Mouse (Mus musculus): Measurements from ENCODE around the gene Dnaja4. TPM values are rescaled to one million over a fixed set of nuclear protein-coding genes. Genes with fewer than 3 reads are reported as not detected.
A peak's percentile ranks its signal among the peaks of the same experiment; 100 is the strongest.

The Dnaja4 gene
- polyA plus RNA-seq, 1 experiment from 2014 or later = 2.9 TPM

DNA sequence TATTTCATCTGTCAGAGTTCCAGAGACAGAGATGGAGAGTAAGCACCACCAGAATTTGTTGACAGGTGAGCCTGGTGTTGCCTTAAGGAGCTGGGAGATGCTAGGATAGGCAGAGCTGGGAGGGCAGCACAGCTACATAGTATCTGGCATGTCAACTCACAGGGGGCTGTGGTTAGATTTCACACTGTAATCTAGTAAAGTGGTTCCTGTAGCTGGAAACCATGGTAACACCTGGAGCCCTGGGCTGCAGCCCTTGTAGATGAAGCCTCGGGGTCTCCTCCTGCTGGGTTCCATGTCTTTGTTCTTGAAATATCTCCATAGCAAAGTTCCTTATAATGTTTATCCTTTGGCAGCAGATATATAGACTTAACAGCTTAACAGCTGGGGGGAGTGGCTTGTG lies 6.9 kb downstream of the Dnaja4 start:
- H3K36me3 ChIP-seq = peaks cover 11% of the 10 kb centered on the region
- H3K27ac ChIP-seq = no peak overlapping the region
- H3K4me1 ChIP-seq = peaks cover 21% of the 10 kb centered on the region
- DNase-seq (ENCODE audit: low spot score) = no peak
- H3K9me3 ChIP-seq (replicated peaks) = no peaks in the 10 kb centered on the region
- WGBS = 76% methylated on average over 1 of the region's 1 CpGs
- H3K27me3 ChIP-seq (ENCODE audit: low read depth, poor library complexity, severe bottlenecking) = peaks cover 29% of the 10 kb centered on the region
- H3K4me3 ChIP-seq = no peak overlapping the region

- Histone ChIP-seq H3K36me3 (peaks cover 30% of the 10 kb centered on the region), H3K4me3 (no peak overlapping the region), H3K9me3 (replicated peaks) (no peaks in the 10 kb centered on the region), H3K4me1 (peaks cover 19% of the 10 kb centered on the region), H3K27me3 (ENCODE audit: low read depth, poor library complexity, severe bottlenecking) (peaks cover 10% of the 10 kb centered on the region; the same call in 1 of the 2 replicates), H3K27ac (no peak overlapping the region)
- 74% methylated on average over 8 of the region's 8 CpGs for WGBS
- no peak for DNase-seq (ENCODE audit: low spot score)
Measured at GRCm38 (mm10) chr9:54707288-54707999, 8.8 kb downstream of the Dnaja4 start.

DNA sequence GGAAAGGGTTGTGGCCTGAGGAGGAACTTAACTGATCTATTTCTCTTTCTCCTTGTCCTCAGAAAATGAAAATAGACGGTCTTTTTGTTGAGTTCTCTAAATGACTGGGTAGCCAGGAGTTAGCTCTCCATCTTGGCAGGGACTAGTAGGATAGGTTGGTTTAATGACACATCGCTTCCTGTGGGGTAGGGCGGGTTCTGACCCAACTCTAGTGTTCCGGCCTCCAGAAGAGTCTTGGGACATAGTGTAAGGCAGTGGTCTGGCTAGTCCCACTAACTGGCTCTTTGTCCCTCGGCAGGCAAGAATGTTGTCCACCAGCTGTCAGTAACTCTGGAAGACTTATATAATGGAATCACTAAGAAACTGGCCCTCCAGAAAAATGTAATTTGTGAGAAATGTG lies 9.4 kb downstream of the Dnaja4 start:
- WGBS = 88% methylated on average over 5 of the region's 5 CpGs
- Histone ChIP-seq H3K36me3 (peaks cover 36% of the 10 kb centered on the region), H3K4me1 (peaks cover 14% of the 10 kb centered on the region), H3K4me3 (no peak overlapping the region), H3K27ac (no peak overlapping the region), H3K27me3 (ENCODE audit: low read depth, poor library complexity, severe bottlenecking) (peaks cover 5% of the 10 kb centered on the region; the same call in 1 of the 2 replicates), H3K9me3 (replicated peaks) (no peaks in the 10 kb centered on the region)
- no peak for DNase-seq (ENCODE audit: low spot score)

DNA sequence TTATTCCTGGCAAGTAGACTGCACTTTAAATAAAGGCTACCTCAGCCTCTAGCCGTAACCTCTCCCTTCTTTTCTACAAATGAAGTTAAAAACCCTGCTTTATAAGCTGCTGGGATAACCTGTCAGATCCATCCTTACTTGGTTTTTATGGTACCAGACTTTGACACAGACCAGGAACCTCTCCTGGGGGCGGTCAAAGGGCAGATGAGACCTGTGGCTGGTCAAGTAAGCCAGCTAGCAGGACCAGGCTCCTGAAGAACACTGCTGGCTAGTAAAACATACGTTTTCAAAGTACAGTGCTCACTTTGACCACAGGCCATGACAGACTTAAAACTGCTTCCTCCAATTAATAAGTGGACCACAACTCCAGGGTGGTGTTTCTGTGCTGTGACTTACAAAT lies 17.1 kb downstream of the Dnaja4 start:
- no peak overlapping the region for H3K27ac ChIP-seq
- no peaks in the 10 kb centered on the region for H3K9me3 ChIP-seq (replicated peaks)
- WGBS = 84% methylated on average over 3 of the region's 3 CpGs
- no peak overlapping the region for H3K4me3 ChIP-seq
- H3K4me1 ChIP-seq = no peaks in the 10 kb centered on the region
- DNase-seq (ENCODE audit: low spot score) = no peak
- peaks cover 100% of the 10 kb centered on the region for H3K36me3 ChIP-seq
- H3K27me3 ChIP-seq (ENCODE audit: low read depth, poor library complexity, severe bottlenecking) = no peaks in the 10 kb centered on the region

GRCm38 (mm10) chr9:54717527-54717926 lies 18.9 kb downstream of the Dnaja4 start:
- no peaks in the 10 kb centered on the region for H3K4me1 ChIP-seq
- no peak overlapping the region for H3K27ac ChIP-seq
- H3K4me3 ChIP-seq = no peak overlapping the region
- H3K9me3 ChIP-seq (replicated peaks) = no peaks in the 10 kb centered on the region
- no peak for DNase-seq (ENCODE audit: low spot score)
- H3K27me3 ChIP-seq (ENCODE audit: low read depth, poor library complexity, severe bottlenecking) = no peaks in the 10 kb centered on the region
- 91% methylated on average over 3 of the region's 3 CpGs for WGBS
- H3K36me3 ChIP-seq = peaks cover 100% of the 10 kb centered on the region

DNA sequence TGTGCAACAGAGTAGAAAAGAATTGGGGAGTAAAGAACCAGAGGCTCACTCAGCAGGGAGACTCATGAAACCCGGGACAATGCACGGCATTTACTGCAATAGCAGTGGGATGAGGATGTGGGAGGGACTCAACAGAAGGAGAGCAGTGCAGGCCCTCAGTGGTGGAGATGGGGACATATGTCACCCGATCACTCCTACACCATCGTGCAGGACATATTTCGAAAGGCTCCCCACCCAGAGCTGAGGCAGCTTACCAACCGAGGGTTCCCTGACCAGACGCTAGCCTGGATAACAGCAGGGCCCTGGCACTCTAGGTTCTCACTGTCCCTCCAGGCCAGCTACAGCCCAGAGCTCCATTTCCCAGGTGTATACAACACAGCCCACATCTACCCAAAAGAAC lies 23.5 kb downstream of the Dnaja4 start:
- no peak for DNase-seq (ENCODE audit: low spot score)
- Histone ChIP-seq H3K9me3 (replicated peaks) (no peaks in the 10 kb centered on the region), H3K4me3 (no peak overlapping the region), H3K36me3 (peaks cover 100% of the 10 kb centered on the region), H3K27ac (no peak overlapping the region), H3K4me1 (no peaks in the 10 kb centered on the region), H3K27me3 (ENCODE audit: low read depth, poor library complexity, severe bottlenecking) (no peaks in the 10 kb centered on the region)
- WGBS = 88% methylated on average over 7 of the region's 7 CpGs

DNA sequence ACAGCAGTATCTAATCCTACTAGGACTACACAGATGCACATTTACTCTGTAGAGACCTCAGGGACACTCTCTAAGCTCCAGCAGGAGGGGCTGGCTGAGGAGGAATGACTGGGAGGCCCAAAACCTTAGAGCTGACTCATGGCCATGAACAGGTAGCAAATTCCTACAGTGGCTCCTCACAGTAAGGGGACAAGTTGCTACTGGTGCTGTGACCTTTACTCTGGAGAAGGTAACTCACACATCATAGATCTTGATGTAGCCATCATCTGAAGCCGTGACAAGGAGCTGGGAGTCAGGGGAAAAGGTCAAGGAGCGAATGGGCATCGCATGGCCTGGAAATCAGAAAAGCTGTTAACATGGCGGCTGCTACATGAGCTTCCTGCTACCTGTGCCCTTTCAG lies 23.9 kb downstream of the Dnaja4 start:
- Histone ChIP-seq H3K27ac (no peak overlapping the region), H3K36me3 (peaks cover 100% of the 10 kb centered on the region), H3K9me3 (replicated peaks) (no peaks in the 10 kb centered on the region), H3K27me3 (ENCODE audit: low read depth, poor library complexity, severe bottlenecking) (no peaks in the 10 kb centered on the region), H3K4me3 (no peak overlapping the region), H3K4me1 (no peaks in the 10 kb centered on the region; the same call in 1 of the 2 replicates)
- DNase-seq (ENCODE audit: low spot score) = no peak
- WGBS = 81% methylated on average over 4 of the region's 4 CpGs

GRCm38 (mm10) chr9:54726315-54726714 lies 27.6 kb downstream of the Dnaja4 start:
- H3K36me3 ChIP-seq = peaks cover 98% of the 10 kb centered on the region

GRCm38 (mm10) chr9:54732122-54732521 lies 33.4 kb downstream of the Dnaja4 start:
- DNase-seq (ENCODE audit: low spot score) = no peak
- peaks cover 19% of the 10 kb centered on the region for H3K4me1 ChIP-seq
- 86% methylated on average over 2 of the region's 2 CpGs for WGBS

More at GRCm38 (mm10) chr9:54726315-54726714, 27.6 kb downstream of the Dnaja4 start:
- Histone ChIP-seq H3K27me3 (ENCODE audit: low read depth, poor library complexity, severe bottlenecking) (no peaks in the 10 kb centered on the region), H3K4me1 (no peaks in the 10 kb centered on the region; the same call in 1 of the 2 replicates), H3K4me3 (no peak overlapping the region), H3K27ac (no peak overlapping the region), H3K9me3 (replicated peaks) (no peaks in the 10 kb centered on the region)
- WGBS = 82% methylated on average over 5 of the region's 5 CpGs
- no peak for DNase-seq (ENCODE audit: low spot score)

GRCm38 (mm10) chr9:54733921-54734638 lies 35.4 kb downstream of the Dnaja4 start, which contains the start of gene Wdr61:
Gene Wdr61, minus strand, starts transcription at chr9:54734519.
- Histone ChIP-seq H3K4me3 (peak within 1 kb of the TSS; percentile 82), H3K27ac (peak within 1 kb of the TSS; percentile 84)
- 2% methylated on average over 32 of the region's 32 CpGs for WGBS

More at GRCm38 (mm10) chr9:54732122-54732521, 33.4 kb downstream of the Dnaja4 start:
- Histone ChIP-seq H3K4me3 (no peak overlapping the region), H3K27ac (no peak overlapping the region), H3K27me3 (ENCODE audit: low read depth, poor library complexity, severe bottlenecking) (no peaks in the 10 kb centered on the region), H3K9me3 (replicated peaks) (no peaks in the 10 kb centered on the region), H3K36me3 (peaks cover 40% of the 10 kb centered on the region)

GRCm38 (mm10) chr9:54734639-54735252 lies 36.1 kb downstream of the Dnaja4 start:
- peaks cover 28% of the 10 kb centered on the region for H3K4me1 ChIP-seq
- no peaks in the 10 kb centered on the region for H3K9me3 ChIP-seq (replicated peaks)
- no peak for DNase-seq (ENCODE audit: low spot score)
- H3K4me3 ChIP-seq = peak overlapping the region; percentile 82
- WGBS = 25% methylated on average over 11 of the region's 11 CpGs
- peaks cover 14% of the 10 kb centered on the region for H3K36me3 ChIP-seq
- H3K27me3 ChIP-seq (ENCODE audit: low read depth, poor library complexity, severe bottlenecking) = no peaks in the 10 kb centered on the region
- peak overlapping the region; percentile 84 for H3K27ac ChIP-seq

More at GRCm38 (mm10) chr9:54733921-54734638, 35.4 kb downstream of the Dnaja4 start, which contains the start of gene Wdr61:
- peak; percentile 99 for DNase-seq (ENCODE audit: low spot score)
- no peaks in the 10 kb centered on the region for H3K9me3 ChIP-seq (replicated peaks)
- H3K27me3 ChIP-seq (ENCODE audit: low read depth, poor library complexity, severe bottlenecking) = no peaks in the 10 kb centered on the region
- peaks cover 21% of the 10 kb centered on the region for H3K36me3 ChIP-seq
- H3K4me1 ChIP-seq = peaks cover 26% of the 10 kb centered on the region

DNA sequence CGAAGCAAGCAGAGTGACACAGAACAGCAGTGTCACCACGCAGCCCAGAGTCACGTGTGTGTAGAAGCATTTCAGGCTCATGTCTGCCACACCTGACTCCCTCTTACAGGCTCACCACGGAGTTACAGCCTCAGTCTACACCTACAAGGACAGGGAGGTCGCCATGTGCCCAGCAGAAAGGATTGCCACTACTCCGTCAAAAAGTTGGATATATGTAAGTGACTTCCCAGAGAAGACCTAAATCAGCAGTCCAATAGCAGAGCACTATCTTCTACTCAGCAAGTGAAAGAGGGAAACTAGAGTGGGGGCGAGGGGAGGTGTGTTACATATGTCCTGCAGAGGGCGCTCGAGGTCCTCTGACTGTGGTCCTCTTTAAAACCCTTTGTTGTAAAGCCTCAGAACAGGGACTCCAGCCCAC lies 37.6 kb downstream of the Dnaja4 start:
- peak; percentile 87 for DNase-seq (ENCODE audit: low spot score)
- Histone ChIP-seq H3K9me3 (replicated peaks) (no peaks in the 10 kb centered on the region), H3K4me1 (peaks cover 37% of the 10 kb centered on the region), H3K4me3 (no peak overlapping the region; the same call in 1 of the 2 replicates), H3K27ac (peak overlapping the region; percentile 81; the same call in 1 of the 2 replicates), H3K27me3 (ENCODE audit: low read depth, poor library complexity, severe bottlenecking) (no peaks in the 10 kb centered on the region), H3K36me3 (peaks cover under 1% of the 10 kb centered on the region; the same call in 1 of the 2 replicates)
- 20% methylated on average over 9 of the region's 9 CpGs for WGBS
